Mouse (Mus musculus) ovary, postnatal 14 days (tissue): Measurements from ENCODE around the gene Kprp.
"Not testable (repeated sequence)": the region's sequence is repeated elsewhere in the genome, so short reads cannot be mapped to it uniquely, and the experiment has no call there.

Experiments used
- DNase-seq: peaks from one replicate; pipeline ENCODE4 v3.0.0; 2022; ENCODE audit warnings: low spot score

Kprp gene

DNA sequence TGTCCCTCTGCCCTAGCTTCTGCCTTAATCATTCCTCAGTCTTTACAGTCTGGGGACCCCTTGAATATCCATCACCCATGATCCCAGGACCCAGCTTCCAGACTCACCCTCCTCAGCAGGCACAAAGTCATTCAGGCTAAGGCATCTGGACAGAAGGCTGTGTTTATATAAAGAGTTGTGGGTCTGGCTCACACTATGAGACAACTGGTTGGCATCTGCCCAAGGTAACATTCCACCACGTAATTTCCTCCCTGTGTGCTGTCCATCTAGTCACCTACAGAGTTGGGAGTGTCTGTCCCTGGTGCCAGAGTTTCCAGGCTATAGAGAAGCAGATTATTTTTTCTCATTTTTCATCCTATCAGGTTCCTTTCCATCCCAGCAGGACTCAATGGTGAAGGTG lies at the start of gene Kprp:
Kprp (minus strand) TSS at position 140 of the 400 bp plus-strand sequence.
- no peak for DNase-seq

DNA sequence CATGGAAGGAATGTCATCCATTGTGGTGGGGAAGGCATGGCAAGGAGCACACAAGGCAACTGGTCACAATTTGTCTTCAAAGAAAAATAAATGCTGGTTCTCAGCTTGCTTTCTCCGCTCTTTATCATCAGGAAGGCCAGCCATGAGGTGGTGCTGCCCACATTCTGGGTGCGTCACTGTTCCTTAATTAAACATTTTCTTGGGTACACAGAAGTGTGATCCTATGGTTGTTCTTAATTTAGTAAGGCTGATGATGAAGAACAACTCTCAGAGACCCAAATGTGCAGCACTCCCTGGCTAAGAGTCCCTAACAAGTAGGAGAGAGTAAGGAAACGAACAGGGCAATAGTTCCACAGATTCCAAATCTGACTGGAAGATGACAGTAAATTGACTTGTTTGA lies 47.1 kb upstream of the Kprp start:
- no peak for DNase-seq

DNA sequence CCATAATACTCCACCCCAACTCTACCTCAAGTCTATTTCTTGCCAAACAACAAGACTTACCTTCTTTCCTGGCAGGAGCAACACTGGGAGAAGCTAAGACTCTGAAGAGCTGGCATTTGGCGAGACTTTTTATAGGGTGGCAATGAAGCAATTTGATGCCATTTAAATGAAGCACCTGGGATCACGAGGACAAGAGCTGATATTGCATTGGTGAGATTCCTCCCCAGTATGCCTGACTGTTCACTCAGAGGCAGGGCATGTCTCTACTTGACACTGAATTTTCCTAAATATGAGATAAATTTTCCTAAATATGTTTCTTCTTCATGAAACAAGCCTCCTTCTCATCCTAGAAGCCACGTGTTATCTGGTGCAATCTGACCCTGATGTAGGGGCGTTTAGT lies 43.1 kb upstream of the Kprp start, which contains the start of gene 2310050C09Rik:
2310050C09Rik (minus strand) TSS at position 101 of the 400 bp plus-strand sequence.
- no peak for DNase-seq

- no peak for DNase-seq
Measured at GRCm38 (mm10) chr3:92851186-92851585, 24.1 kb upstream of the Kprp start, which contains the start of gene Lce1l. Gene Lce1l, minus strand, starts transcription at chr3:92851286.

DNA sequence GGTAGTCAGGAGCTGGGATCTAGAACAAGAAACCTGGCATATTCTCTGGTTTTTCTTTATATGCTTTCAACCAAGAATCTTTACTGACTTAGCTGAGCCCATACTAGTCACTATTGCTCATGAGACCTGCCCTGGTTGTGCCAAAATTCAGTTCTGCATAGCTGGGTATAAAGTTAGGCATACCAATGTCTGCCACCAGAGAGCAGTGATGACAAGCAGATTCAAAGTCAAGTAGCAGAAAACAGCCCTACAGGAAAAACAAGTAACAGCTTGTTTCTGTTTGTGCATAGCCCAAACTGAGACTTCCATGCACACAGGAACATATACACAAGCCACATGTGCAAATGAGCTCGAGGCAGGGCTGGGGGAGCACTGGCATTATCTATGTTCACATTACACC lies 1.2 kb downstream of the Kprp start:
- DNase-seq: no peak

DNA sequence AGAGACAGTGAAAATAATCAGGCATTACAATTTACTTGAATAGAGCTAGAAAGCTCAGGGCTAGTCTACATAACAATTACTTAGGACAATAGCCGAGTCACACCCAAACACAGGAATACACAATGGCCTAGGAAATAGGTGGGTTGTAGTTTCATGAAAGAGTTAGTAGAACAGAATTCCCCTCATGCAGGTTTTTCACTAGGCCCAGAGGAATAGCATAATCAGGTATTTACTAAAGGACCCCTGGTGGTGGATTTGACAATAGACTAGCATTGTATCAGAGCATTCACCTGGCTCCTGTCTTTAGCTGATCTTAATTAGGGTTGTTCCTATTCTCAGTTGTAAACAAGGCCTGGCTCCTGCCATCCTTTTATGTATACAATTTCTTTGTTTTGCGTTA lies 11.0 kb downstream of the Kprp start:
- not testable (repeated sequence) for DNase-seq

DNA sequence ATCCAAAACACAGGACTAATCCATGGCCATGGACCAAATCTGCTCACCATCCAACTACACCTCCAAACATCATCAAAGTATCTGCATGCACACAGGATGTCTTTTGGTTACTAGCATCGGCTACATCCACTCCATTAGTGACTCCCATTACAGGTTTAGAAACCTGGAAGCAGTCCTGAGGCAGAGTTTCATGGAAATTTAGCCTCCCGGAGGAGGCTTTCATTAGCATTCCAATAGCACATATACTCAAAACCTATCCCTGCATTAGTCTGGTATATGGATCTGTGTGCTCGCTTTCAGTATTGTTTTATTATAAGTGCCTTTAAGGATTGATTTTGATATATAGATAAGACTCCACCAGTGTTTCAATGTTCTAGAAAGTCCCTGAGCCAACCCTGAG lies 11.5 kb downstream of the Kprp start:
- DNase-seq: no peak

DNA sequence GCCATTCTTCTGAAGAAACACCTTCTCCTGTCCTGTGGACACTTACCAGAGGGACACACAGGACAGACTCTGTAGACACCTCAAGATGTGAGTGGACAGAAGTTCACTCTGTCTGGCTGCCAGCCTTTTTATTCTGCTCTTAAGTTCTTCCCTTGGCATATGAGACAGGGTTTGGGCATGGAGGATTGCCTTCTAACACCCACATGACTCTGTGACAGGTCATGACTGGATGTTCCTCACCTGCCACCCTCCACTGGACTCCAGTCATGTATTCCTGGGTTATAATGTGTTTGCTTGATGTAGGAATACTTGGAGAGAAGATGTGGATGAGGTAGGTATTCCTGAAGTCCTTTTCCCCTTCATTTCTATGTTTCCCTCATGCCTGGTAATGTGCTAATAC lies 19.3 kb downstream of the Kprp start, which contains the start of gene Lce1k:
Lce1k (minus strand) TSS at position 101 of the 400 bp plus-strand sequence.
- DNase-seq: no peak

DNA sequence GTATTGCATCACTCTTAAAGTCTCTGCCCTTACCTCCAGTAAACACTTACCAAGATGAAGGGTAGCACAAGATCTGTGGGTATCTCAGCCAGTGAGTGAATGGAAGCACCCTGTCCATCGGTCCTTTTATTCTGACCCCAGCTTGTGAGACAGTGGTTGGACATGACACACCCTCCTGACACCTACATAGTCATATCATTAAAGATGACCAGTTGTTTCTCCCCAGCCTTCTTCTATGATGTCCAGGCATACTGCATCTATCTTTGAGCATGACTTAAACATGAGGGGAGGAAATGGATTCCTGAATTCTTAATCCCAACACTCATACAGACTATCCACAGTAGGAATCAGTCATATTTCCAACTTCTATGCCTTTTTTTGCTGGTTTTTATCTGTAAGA lies 36.6 kb downstream of the Kprp start, which contains the start of gene Lce1j:
Lce1j (minus strand) TSS at position 101 of the 400 bp plus-strand sequence.
- DNase-seq: no peak

- DNase-seq: no peak
Measured at GRCm38 (mm10) chr3:92778799-92779198, 48.2 kb downstream of the Kprp start, which contains the start of gene Lce1i. Gene Lce1i, minus strand, starts transcription at chr3:92778899.
